Mouse (Mus musculus) right cerebral cortex, postnatal 14 days (tissue): ENCODE data around the gene Cenpm.
A peak's percentile ranks its signal among the peaks of the same experiment; 100 is the strongest.
"Not testable (repeated sequence)": the region's sequence is repeated elsewhere in the genome, so short reads cannot be mapped to it uniquely, and the experiment has no call there.

Experiments
- DNase-seq: peaks from one replicate; pipeline ENCODE4 v3.0.0; 2022

Gene Cenpm

GRCm38 (mm10) chr15:82244115-82244804, at the start of gene Cenpm:
Gene Cenpm, minus strand, starts transcription at chr15:82244748.
- peak; percentile 96 for DNase-seq

DNA sequence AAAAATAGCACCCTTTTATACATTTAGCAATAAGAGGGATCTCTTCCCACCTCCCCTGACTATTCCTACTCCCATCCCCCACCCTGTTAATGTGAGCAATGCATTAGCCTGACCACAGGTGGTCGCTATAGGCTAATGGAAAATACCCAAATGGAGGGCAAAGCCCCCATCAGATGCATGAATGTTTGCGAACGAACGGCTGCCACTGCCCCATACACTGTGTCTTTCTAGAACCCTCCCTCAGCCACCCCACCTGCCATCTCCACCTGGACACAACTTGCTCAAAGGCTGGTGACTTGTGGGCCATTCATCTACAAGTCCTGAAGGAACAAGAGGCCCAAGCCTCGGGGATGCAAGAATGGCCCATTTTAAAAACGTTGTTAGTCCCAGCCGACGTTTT, 49.5 kb upstream of the Cenpm start:
- no peak for DNase-seq

GRCm38 (mm10) chr15:82293271-82293711, 48.7 kb upstream of the Cenpm start:
- DNase-seq = no peak

GRCm38 (mm10) chr15:82292851-82293250, 48.3 kb upstream of the Cenpm start:
- no peak for DNase-seq

- DNase-seq = no peak
These were observed 45.7 kb upstream of the Cenpm start for GRCm38 (mm10) chr15:82290252-82290651.

- no peak for DNase-seq
These were observed 41.6 kb upstream of the Cenpm start for GRCm38 (mm10) chr15:82286157-82286556.

GRCm38 (mm10) chr15:82280638-82281037, 36.1 kb upstream of the Cenpm start:
- DNase-seq = no peak

GRCm38 (mm10) chr15:82277591-82277990, 33.0 kb upstream of the Cenpm start:
- peak; percentile 37 for DNase-seq

GRCm38 (mm10) chr15:82274927-82275901, 30.7 kb upstream of the Cenpm start:
- peak; percentile 80 for DNase-seq

- no peak for DNase-seq
These were observed 30.0 kb upstream of the Cenpm start, which contains the start of gene Sept3 for GRCm38 (mm10) chr15:82274593-82274926. Gene Sept3, plus strand, starts transcription at chr15:82274893.

DNA sequence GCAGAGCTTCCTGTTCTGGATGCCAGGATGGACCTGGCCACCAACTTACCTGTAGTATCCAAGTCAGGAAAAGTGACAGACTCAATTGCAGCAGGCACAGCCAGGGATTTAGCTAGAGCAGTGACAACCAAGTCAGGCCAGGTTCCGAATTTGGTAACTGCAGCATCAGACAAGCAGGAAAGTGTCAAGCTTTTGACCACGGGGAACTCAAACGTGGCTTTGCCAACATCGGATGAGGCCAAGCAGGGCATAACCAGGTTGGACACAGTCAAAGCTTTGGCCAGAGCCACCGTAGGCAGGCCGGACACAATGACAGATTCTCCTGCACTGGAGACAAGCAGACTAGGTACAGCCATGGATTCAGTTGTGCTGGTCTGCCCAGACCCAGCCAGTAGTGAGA, 27.7 kb upstream of the Cenpm start:
- no peak for DNase-seq

- peak; percentile 88 for DNase-seq
These were observed 26.7 kb upstream of the Cenpm start for GRCm38 (mm10) chr15:82271201-82271600.

DNA sequence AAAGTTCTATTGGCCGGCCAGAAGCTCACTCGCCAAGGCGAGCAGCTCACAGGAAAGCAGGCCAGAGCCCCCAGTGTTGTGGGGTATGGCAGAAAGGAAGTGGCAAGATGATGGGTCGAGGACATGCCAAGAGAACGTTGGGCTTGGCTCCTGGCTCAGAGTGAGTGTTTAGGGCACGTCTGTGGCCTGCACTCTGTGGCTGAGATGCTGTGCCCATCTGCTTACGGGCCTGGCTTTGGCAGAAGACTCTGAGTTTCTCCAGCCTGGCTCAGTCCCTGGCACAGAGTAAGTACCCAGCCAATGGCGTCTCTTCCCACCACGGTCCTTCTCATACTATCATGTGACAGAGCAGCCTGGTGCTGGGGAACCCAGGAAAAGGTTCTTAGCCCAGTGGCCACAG, 24.2 kb upstream of the Cenpm start:
- no peak for DNase-seq

DNA sequence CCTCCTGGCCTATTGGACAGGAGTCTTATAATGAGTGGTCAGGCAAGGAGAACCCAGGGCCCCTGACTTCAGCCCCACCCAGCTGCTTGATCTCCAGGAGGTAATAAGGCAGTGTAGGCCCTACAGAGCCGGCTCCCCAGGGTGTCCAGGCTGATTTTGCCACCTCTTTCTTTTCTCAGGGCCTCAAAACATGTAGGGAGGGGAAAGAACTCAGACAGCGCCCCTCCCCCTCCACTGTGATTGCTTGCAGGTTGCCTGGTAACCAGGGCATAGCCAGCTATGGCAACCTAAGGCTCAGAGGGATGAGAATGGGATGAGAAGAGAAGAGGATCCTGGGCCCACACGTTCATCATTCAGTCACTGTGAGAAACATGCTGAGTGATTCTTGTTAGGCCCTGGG, 23.6 kb upstream of the Cenpm start:
- DNase-seq = peak; percentile 82

- DNase-seq = peak; percentile 73
These were observed 21.8 kb upstream of the Cenpm start for GRCm38 (mm10) chr15:82266356-82266755.

DNA sequence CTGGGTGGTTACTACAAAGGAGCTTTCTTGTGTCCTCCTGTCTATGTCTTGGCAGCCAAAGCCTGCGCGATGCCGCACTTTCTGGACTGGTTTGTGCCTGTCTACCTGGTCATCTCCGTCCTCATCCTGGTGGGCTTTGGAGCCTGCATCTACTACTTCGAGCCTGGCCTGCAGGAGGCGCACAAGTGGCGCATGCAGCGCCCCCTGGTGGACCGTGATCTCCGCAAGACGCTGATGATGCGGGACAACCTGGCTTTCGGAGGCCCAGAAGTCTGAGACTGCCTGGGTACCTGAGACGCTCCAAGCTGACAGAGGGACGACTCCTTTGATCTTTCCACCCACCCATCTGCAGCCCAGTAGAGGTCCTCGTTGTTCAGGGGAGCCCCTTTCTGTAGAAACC, 15.0 kb upstream of the Cenpm start:
- peak; percentile 90 for DNase-seq

DNA sequence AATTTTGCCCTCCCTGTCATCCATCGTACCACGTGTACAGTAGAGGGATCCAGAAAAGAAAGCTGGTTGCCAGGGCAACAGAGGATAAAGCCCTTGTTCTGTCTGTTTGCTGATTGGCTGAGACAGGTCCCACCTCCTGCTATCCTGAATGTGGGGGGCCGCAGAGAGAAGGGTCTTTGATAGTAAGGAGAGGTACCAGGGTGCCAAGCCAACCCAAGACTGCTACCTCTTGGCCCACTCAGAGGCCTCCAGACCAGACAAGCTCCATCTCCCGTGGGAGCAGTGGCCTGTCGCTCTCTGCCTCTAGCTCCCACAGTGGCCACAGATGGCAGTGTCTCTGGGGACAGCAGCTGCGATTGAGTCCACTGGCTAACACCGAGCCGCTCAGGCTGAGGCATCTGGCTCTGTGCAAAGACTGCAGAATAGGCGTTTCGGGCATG, 11.4 kb upstream of the Cenpm start:
- peak; percentile 68 for DNase-seq

GRCm38 (mm10) chr15:82255248-82255647, 10.7 kb upstream of the Cenpm start:
- DNase-seq = peak; percentile 42

DNA sequence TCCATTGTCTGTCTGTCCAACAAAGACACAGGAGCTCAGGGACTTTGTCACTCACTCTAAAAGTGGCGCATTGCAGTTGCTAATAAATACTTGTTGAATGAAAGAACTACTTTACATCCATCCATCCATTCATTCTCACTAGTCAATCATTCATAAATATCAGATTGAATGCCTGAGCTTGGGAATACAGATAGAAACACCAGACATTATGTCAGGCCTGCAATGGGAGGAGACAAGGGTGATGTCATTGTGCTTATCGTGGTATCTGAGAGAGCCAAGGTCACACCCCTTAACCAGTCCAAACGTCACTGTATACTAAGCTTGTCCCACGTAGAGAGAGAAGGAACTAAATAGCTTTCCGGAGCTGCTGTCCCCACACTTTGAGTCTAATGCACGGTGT, 7.5 kb upstream of the Cenpm start, which contains the start of gene 1500009C09Rik:
Gene 1500009C09Rik (plus strand): TSS at position 301 of the 400 bp plus-strand sequence.
- no peak for DNase-seq

GRCm38 (mm10) chr15:82251579-82251978, 7.0 kb upstream of the Cenpm start:
- no peak for DNase-seq

GRCm38 (mm10) chr15:82247131-82247776, 2.7 kb upstream of the Cenpm start:
- no peak for DNase-seq

GRCm38 (mm10) chr15:82244805-82245161, 235 bp upstream of the Cenpm start:
- not testable (repeated sequence) for DNase-seq

DNA sequence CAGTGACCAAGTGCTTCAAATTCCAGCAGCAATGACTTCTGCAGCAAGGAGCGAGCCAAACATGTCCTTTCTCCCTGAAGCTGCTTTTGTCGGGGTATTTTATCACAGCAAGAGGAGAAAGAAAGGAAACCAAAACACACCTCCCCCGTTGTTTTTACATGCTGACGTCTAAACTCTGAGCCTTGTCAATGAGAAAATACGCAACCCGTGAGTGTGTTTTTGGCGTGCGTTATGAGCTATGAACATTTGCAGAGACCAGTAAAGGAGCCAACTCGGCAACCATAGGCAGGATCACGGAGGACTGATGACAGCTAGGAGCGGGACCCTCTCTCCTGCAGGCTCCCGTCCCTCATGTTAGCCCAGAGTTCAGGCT, 820 bp downstream of the Cenpm start:
- DNase-seq = no peak
